Mouse (Mus musculus): ENCODE measurements around the gene Slc11a2.
A peak's percentile ranks its signal among the peaks of the same experiment; 100 is the strongest.
"Not testable (repeated sequence)": the region's sequence is repeated elsewhere in the genome, so short reads cannot be mapped to it uniquely, and the experiment has no call there.

The Slc11a2 gene

DNA sequence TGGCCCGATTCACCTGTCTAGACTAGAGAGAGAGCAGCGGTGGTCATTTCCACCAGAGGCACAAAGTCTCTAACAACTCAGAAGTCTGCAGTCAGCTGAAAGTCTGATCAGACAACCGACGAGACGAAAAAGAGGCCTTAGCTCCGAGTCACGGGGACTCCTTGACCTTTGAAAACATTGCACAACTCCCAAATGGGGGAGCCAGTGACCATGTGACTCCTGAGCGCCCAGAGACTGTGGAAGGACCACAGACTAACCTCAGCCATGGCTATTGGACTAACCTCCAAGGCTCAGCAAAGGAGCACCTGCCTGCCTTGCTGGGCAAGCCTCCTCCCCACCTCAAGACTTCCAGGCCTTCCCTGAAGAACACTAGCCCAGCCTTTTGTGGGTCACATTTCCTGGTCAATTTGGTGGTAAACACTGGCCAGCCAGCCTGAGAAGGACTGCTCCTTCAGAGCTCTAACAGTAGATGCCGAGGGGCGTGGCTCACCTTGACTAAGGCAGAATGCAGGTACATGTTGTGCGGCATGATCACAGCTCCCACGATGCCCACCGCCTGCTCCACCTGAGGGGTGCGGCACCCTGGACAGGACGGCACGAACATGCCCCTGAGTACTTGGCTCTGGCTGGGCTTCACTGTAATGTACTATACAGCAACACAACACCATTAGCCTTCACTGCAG lies 21.4 kb downstream of the Slc11a2 start:
- peak in 1 of 2 experiments; percentile 38 for DNase-seq (ENCODE audit: low spot score in 2 of 2)

DNA sequence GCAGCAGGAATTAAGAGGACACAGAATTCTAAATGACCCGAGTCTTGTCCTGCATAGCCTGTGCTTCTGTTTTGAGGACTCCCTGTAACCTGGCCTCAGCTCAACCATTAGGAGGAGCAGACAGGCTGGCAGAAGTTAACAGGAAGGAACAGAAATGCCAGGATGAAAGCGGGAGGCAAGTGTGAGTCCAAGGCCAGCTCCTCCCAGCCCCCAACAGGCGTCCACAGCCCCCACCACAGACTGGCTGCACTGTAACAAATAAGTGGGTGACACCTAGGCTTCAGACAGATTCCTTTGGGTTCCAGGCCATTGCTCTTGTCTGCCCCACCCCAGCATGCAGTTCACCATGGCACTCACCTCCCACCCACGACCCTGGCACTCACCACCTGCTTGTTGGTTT lies 22.1 kb downstream of the Slc11a2 start:
- DNase-seq (ENCODE audit: low spot score in 2 of 2) = no peak

DNA sequence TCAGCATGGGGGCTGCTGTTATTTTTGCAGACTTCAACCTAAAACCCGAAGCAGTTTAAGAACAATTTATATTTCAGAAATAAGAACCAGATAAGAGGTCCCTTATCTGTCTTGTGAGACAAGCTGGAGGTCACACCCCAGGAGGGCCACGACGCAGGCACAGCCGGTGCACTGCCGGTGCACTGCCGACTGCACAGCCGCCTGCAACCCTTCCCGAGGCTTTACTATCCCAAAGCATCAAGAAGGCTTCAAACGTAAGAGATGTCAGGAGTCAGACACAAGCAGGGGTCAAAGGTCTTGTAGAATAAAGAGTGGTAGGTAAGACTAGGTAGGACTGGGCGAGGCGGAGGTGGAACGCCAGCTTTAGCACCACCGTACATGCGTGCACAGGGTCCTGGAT lies 22.5 kb downstream of the Slc11a2 start:
- DNase-seq (ENCODE audit: low spot score in 2 of 2) = no peak

DNA sequence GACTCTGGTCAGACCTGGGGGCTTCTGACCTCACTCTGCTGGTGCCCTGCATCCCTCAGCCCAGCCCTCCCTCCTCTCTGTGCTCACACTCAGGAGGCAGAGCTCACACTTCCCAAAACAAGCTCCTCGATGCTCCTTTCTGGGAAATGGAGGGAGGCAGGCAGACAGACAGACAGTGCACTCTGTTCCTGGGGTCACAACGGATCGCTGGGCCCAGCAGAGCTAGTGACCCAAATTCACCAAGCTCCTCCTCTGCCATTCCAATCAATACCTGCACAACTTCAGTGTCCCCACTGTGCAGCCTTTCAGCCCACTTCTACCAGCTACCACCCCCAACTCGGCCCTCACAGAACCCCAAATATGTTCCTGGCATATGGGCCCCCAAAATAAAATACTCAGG lies 23.1 kb downstream of the Slc11a2 start:
- no peak for DNase-seq (ENCODE audit: low spot score in 2 of 2)

DNA sequence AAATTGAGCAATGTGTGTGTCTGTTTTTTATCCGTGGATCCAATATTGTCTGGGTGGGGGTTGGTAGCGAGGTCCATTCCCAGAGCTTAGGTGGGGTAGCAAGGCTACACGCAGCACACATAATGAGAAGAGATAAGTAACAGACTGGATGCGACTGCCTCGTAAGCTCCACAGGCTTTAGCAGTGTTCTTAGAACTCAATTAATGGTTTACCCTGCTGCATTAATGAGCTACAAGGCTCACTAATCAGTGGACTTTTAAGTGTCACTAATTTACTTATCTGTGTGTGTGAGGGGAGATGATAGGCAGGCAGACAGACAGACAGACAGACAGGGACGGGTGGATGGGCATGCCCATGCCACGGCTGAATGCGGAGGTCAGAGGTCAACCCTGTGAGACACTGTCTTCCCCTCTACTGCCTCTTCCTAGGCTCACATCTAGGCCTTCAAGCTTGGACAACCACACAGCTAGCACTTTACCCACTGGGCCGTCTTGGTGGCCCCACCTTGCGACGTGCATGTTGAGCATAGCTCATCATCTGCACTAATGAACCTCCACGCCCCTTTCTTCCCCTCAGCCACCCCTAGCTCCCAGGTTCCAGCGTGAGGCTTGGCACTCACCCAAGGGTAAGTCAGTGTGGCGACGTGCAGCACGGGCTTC lies 24.2 kb downstream of the Slc11a2 start:
- no peak for DNase-seq (ENCODE audit: low spot score in 2 of 2)

DNA sequence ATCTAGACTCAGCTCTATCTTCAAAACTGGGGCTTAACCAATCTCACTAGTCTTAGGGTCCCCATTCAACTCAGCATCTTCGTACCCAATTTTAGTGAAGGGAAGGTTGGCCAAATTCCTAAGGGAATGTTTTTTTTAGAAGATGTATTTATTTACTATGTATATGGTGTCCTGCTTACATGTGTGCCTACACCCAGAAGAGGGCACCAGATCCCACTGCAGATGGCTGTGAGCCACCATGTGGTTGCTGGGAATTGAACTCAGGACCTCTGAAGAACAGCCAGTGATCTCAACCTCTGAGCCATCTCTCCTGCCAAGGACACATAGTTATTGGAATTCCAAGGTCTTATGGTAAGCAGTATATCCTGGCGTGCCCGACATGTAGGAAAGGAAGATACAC lies 29.3 kb downstream of the Slc11a2 start:
- no peak for DNase-seq (ENCODE audit: low spot score in 2 of 2)

DNA sequence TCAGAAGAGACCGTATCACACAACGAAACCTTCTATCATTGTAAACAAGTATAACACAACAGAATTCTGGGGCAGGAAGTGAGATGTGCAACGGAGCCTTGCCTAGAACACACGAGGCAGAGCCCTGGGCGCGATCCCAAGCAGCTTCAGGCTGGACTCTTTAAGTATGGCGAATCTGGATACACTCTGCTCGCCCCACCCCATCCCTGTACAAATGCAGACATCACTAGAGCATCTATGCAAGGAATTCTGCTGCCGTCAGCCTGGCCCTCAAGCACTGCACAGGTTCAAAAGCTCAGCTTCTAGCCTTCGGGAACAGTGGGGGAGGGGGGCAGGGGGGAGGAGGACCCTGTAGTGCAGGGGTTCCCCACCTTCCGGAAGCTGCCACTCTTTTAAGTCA lies 31.9 kb downstream of the Slc11a2 start:
- DNase-seq (ENCODE audit: low spot score in 2 of 2) = no peak

DNA sequence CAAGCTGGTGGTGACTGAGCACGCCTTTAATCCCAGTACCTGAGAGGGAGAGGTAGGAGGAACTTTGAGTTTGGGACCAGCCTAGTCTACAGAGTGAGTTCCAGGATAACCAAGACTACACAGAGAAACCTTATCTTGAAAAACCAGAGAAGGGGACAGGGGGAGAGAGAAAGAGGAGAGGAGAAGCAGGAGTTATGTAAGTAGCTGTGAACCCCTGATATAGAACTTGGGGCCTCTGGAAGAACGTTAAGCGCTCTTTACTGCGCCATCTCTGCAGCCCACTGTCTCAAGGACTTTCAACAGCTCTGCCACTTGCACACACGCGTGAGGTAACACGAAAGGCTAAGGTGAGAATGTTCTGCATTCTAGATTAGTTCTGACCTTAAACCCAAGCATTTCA lies 33.3 kb downstream of the Slc11a2 start:
- no peak for DNase-seq (ENCODE audit: low spot score in 2 of 2)

DNA sequence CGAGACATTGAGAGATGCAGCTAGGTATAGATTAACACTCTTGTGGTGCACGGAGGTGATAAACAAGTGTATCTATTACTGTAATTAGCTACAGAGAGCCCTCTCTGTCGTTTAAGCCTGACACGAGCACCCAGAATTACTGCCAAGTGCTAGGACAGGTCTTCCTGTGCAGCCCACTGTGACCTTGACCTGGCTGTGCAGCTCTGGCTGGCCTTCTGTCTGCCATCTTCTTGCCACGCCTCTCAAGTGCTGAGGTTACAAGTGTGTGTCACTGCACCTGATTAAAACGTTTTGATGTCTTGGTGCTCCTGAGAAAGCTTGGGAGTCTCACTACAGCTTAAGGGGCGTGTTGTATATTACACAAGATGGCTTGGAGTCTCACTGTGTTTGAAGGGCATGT lies 33.8 kb downstream of the Slc11a2 start:
- DNase-seq (ENCODE audit: low spot score in 2 of 2) = no peak

DNA sequence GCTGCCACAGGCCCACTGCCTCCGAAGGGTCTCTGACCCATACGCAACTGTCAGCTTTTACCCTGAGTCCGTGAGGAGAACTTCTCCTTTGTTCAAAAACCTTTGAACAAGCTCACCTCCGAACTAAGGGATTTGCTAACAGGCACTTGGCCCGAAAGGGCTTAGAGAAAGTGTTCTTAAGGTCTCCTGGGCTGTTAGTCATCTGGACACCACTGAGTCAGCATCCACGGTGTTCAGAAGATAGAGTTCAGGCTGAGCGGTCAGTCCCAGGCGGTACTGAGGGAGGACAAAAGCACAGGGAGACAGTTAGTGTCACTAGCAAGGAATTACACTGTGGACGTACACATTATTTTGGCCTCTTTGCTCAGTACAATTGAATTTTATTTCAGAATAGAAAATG lies 36.0 kb downstream of the Slc11a2 start:
- no peak for DNase-seq (ENCODE audit: low spot score in 2 of 2)

DNA sequence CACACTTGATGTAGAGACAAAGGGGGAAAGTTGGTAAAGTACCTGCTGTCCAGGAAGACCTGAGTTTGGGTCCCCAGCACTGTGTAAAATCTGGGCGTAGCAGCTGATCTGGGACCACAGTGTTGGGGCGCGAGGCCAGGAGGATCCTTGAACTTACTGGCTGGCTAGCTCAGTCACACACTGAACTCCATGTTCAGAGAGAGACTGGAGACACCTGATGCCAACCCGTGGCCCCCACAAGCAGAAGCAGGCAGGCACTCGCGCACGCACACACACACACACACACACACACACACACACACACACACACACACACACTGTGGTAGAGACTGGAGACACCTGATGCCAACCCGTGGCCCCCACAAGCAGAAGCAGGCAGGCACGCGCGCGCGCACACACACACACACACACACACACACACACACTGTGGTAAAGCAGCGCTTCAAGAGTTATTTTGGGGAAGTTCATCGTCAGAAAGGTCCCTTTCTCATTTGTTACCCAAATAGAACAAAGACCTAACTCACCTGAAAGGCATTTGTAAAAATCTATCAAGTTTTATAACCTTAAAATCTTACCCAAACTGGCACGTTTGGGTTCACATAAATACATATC lies 36.5 kb downstream of the Slc11a2 start:
- no peak for DNase-seq (ENCODE audit: low spot score in 2 of 2)

DNA sequence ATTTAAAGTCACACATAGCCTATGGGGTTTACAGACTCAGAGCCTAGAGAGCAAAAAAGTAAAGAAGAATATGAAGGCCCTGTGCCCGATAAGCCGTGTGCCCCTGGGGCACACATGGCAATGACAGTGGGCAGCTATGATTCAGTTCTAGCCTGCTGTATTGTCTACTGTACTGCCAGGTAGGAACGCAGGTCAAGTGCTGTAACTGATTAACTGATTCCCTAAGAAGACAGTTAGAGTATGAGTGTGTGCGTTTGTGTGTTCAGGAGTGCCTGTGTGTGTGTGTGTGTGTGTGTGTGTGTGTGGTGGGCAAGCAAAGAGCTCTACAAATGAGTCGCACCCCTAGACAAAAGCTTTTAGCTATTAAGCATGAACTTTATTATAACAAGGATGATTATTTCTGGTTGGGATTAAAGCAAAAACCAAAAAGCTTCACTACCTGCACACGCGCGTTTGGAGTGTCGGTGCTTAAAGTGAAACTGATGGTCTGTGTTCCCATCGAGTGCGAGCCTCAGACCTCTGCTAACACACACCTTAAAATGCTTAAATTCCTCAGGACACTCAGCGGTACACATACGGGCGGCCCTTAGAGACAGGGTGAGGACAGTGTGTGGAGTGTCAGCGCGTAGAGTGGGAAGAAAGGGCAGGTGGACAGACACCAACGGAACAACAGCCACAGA lies 37.2 kb downstream of the Slc11a2 start:
- no peak for DNase-seq (ENCODE audit: low spot score in 2 of 2)

DNA sequence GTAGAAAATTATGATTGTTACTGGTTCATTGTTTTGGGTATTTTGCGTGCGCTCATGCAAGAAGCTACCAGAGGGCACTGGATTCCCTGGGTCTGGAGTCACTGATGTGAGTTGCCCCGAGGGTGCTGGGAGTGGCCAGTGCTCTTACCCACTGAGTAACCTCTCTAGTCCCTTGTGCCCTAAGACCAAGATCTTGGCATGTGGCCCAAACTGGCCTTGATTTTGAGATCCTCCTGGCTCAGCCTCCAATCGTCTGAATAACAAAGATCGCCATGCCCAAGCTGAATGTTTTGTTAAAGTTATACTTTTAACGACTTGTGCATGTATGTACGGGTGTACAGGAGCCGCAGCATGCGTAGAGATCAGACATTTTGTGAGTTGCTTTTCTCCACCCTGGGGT lies 39.2 kb downstream of the Slc11a2 start:
- DNase-seq (ENCODE audit: low spot score in 2 of 2) = no peak

DNA sequence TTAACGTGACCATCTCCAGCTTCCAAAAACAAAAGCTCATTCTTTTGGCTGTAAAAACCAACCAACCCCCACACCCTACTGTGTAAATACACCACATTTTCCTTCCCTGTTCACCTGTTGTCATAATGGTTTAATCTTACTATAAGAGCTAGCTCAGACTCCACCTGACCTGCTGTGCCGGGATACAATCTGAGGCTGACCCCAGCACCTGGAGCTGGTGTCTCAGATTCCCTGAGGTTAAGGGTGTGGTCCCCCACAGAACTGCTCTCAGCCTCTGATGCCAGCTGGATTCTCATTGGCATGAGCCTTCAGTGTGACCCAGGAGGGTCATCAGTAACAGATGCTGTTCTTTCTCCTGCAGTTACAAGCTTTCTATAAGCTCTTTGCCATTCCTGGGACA lies 44.8 kb downstream of the Slc11a2 start:
- DNase-seq (ENCODE audit: low spot score in 2 of 2) = no peak

DNA sequence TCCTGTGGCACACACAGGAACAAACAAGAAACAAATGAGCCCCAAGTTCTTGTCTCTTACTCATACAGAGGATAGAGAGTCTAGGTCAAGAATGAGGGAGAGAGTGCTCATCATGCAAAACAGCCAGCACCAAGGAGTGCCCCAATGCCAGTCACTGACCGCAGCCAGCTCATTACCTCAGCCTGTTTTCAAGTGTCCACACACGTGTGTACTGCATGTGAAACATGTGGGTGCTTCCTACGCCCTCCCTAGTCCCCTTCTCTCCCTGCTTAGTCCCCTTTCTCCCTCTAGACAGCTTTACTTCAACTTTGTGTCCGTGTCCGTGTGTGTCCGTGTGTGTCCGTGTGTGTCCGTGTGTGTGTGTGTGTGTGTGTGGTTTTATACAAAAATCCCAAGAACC lies 45.2 kb downstream of the Slc11a2 start:
- DNase-seq (ENCODE audit: low spot score in 2 of 2) = no peak

DNA sequence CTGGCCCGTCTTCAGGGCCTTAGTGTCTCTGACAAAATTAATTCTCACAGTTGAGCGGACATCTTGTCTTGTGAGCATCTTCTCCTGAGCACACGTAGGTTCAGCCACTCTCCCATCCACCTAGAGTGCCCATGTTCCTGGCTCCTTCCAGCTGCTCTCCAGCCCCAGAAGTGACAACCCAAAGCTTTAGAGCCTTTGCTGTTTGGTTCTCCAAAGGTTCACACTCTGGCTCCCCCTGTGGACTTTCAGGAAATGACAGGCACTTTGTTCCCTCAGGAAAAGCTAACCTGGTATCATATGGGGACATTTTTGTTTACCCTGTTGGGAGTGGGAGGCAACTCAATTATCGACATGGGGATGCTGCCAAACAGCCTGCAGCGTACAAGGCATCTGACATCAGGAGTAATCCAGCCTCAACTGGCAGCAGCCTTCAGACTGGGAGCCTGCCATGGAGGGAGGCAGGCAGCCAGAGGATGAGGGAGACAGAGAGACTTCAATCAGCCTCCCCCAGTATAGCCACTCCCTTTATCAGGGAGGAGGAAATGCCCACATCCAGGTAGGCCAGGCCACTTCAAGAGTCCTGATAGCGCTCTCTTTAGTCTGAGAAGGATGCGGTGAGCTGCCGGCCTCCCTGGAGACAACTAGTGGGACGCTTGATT lies 46.9 kb downstream of the Slc11a2 start:
- DNase-seq (ENCODE audit: low spot score in 2 of 2) = not testable (repeated sequence)

DNA sequence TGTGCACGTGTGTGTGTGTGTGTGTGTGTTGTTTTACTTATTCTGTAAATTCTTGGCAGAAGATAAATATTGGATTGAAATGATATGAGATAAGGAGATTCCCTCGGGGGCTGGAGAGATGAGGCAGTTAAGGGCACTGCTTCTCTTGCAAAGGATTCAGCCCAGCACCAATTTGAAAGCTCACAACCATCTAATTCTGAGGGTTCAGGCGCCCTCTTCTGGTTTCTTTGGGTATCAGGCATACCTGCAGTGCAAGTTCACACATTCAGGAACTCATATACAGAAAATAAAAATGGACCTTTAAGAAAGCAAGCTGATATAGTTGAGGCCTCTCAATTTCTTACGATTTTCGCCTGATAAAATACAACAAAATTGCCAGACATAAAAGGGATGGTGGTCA lies 49.8 kb downstream of the Slc11a2 start:
- peak; percentile 47 to 55 for DNase-seq (ENCODE audit: low spot score in 2 of 2)

DNA sequence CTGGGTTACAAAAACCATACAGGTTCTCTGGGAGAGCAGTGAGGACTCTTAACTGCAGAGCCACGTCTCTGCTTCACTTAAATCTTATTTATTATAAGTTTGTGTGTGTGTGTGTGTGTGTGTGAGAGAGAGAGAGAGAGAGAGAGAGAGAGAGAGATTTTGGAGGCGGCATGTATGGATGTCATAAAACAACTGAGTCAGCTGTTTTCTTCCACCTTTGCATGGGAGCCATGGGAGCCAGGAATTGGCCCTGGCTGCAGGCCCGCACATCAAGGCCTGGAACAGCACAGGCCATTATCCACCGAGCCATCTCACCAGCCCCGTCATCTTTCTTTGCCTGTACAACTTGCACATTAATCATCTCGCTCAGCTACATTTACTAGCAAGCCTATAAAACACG lies 57.8 kb downstream of the Slc11a2 start:
- no peak for DNase-seq (ENCODE audit: low spot score in 2 of 2)

DNA sequence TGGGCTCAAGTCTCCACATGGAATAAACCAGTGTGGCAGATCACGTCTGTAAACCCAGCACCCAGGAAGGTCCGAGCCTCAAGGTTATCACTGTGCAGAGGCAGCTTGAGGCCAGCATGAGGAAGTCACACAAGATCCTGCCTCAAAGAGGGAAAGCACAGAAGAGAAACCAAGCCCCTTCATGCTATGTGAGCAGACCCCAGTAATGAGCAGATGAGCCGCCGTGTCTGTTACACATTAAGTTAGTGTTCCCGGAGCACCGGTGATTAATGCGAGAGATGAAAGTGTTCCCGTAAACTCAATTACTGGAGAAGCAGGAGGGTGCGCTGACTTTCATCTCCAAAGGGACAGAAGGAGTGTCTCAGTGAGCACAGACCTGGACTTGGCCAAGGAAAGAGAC lies 58.9 kb downstream of the Slc11a2 start:
- not testable (repeated sequence) for DNase-seq (ENCODE audit: low spot score in 2 of 2)

DNA sequence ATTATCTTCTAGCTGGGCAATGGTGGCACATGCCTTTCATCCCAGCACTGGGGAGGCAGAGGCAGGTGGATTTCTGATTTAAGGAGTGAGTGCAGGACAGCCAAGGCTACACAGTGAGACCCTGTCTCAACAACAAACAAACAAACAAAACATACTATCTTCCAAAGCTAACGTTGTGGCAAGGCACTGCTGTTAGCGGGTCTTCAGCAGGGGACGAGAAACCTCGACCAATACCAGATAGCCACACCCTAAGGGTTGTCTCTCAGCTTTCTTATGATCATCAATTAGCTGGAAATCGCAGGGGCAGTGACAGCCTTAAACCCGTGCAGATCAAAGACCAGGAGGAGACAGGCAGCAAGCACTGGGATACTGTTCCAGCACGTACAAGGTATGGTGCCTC lies 60.6 kb downstream of the Slc11a2 start, which contains the start of gene Higd1c:
Higd1c (plus strand) TSS at position 301 of the 400 bp plus-strand sequence.
- no peak for DNase-seq (ENCODE audit: low spot score in 2 of 2)

DNA sequence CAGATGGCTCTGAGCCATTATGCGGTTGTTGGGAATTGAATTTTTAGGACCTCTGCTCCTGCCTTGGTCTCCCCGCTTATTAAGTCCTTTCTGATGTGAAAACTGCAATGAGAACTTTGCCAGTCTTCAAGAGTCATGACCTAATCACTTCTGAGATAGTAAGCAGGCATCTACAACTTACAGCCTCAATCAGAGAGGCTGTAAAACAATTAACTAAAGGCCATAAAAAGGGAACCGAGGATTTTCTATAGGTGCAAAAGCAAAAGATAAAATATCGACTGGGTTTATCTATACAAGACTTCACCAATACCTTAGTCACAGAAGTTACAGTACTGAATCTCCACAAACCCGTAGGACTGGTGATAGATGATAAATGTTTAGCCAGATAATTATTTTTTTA lies 69.0 kb downstream of the Slc11a2 start:
- no peak for DNase-seq (ENCODE audit: low spot score in 2 of 2)

DNA sequence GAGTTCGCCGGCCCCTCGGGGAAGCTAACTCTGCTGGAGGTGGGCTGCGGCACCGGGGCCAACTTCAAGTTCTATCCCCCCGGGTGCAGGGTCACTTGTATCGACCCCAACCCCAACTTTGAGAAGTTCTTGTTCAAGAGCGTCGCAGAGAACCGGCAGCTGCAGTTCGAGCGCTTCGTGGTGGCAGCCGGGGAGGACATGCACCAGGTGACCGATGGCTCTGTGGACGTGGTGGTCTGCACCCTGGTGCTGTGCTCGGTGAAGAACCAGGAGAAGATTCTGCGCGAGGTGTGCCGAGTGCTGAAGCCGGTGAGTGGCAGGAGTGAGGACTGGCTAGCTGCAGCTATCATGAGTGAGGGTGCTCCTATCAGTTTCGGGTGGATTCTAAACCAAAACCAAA lies 71.5 kb downstream of the Slc11a2 start:
- DNase-seq (ENCODE audit: low spot score in 2 of 2) = not testable (repeated sequence)

All from urinary bladder, postnatal 36 days (tissue).